Mouse (Mus musculus) stomach, embryonic 14.5 days (tissue): ENCODE measurements around the gene Rgs11. TPM values are rescaled to one million over a fixed set of nuclear protein-coding genes. Genes with fewer than 3 reads are reported as not detected.

Source experiments
- ATAC-seq: fragments of 200-750 bp; cut with Nextera tagmentation; 2 replicates; pipeline ENCODE4 v1.8.0; 2017; ENCODE audit warnings: low read depth, moderate TSS enrichment; ENCODE audit not compliant: insufficient number of reproducible peaks, insufficient read depth, low FRiP score
- H3K27ac ChIP-seq: fragments of 300-500 bp; sonication (generic); 2 replicates; pipeline ENCODE4 v1.5.1; 2014; ENCODE audit warnings: mild to moderate bottlenecking, low read length, moderate library complexity, mixed read lengths
- H3K27me3 ChIP-seq: fragments of 300-500 bp; sonication (generic); 2 replicates; pipeline ENCODE4 v1.6.1; 2014; ENCODE audit warnings: low read length, control low read depth, mixed read lengths; ENCODE audit not compliant: control insufficient read depth, insufficient read depth
- H3K36me3 ChIP-seq: fragments of 300-500 bp; sonication (generic); 2 replicates; pipeline ENCODE4 v1.6.1; 2014; ENCODE audit warnings: mild to moderate bottlenecking, control low read depth, low read length, moderate library complexity, mixed read lengths; ENCODE audit not compliant: control insufficient read depth, insufficient read depth
- H3K4me1 ChIP-seq: fragments of 300-500 bp; sonication (generic); 2 replicates; pipeline ENCODE4 v1.6.1; 2014; ENCODE audit warnings: low read length, control low read depth, mixed read lengths; ENCODE audit not compliant: control insufficient read depth, insufficient read depth
- H3K4me2 ChIP-seq: fragments of 300-500 bp; sonication (generic); replicated peaks from 2 replicates; pipeline ENCODE4 v1.6.1; 2014; ENCODE audit warnings: low read depth, low read length, control low read depth
- H3K4me3 ChIP-seq: fragments of 300-500 bp; sonication (generic); 2 replicates; pipeline ENCODE4 v1.5.1; 2014; ENCODE audit warnings: low read depth, low read length, control low read depth
- H3K9ac ChIP-seq: fragments of 300-500 bp; sonication (generic); replicated peaks from 2 replicates; pipeline ENCODE4 v1.6.1; 2014; ENCODE audit warnings: low read depth, mild to moderate bottlenecking, control low read depth, low read length, moderate library complexity, mixed read lengths
- H3K9me3 ChIP-seq: fragments of 300-500 bp; sonication (generic); 2 replicates; pipeline ENCODE4 v1.6.1; 2016; ENCODE audit warnings: low read depth, low read length, control low read depth; ENCODE audit not compliant: control insufficient read depth
- WGBS: fragments of 180-500 bp; shearing (Covaris S2); extraction: QIAGEN DNeasy Blood & Tissue Kit; methylation state at CpG from one replicate; pipeline ENCODE4 v1.1.7; 2014; 5-methylcytosine and 5-hydroxymethylcytosine counted together
- polyA plus RNA-seq: library from polyadenylated mRNA; unstranded; fragments of >200 nt; fragmentation: Nextera tagmentation; extraction: Ambion mirVana; gene quantifications from 2 replicates; pipeline ENCODE4 v1.2.1, GENCODE M21; 2014

Gene Rgs11
- polyA plus RNA-seq, 1 experiment from 2014 or later: 19.3 TPM

DNA sequence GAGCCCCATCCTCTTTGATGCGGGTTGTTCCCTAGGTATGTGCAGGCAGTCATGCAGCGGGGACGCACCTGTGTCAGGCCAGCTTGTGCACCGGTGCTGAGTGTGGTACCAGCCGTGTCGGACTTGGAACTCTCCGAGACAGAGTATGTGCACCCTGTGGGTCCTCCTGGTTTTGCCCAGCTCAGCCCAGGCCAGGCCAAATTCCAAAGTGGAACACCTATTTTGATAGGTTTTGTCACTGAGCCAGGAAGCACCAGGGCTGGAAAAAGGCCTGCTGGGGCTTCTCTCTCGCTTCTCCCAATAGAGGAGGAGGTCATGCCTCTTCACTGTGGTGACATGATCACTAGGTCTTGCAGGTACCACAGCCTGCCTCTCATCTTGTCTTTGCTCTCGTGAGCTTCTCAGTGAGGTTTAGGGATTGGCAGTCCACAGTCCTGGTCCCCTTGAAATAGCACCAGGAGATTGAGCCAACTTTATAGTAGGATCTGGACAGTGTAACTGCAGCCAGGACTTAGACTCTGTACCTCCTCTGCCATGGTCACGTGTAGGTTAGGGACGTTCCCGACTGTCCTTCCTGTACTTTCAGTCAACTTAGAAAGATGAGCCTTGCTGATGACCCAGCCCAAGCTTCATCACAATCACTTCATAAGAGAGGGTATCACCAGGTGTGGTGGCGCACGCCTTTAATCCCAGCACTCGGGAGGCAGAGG is 10.1 kb upstream of the Rgs11 start:
- no peak overlapping the region for H3K4me2 ChIP-seq
- H3K4me3 ChIP-seq: no peak overlapping the region
- H3K9me3 ChIP-seq: no peaks in the 10 kb centered on the region
- WGBS: 95% methylated on average over 15 of the region's 15 CpGs
- H3K4me1 ChIP-seq: no peaks in the 10 kb centered on the region
- no peak for ATAC-seq
- H3K27me3 ChIP-seq: no peaks in the 10 kb centered on the region
- H3K36me3 ChIP-seq: peaks cover 83% of the 10 kb centered on the region
- no peak overlapping the region for H3K9ac ChIP-seq
- H3K27ac ChIP-seq: no peak overlapping the region

DNA sequence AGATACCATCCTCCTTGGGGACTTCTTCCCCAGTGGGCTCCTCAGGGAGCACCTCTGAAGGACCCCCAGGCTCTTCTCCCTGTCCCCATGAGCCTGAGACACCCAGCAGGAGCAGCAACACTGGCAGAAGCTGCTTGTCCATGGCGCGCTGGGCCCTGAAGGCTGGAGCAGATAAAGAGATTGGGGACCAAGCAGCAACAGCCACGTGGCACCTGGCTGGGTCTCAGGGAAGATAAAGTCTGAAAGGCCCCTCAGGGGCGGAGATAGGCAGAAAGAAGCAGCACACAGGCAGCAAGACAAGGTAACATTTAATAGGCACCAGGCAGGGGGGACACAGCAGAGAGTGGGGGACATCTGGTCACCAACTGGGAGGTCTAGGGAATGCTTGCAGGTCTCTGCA is 3.9 kb upstream of the Rgs11 start, which contains the start of gene Pdia2:
Pdia2 (minus strand) TSS at position 196 of the 400 bp plus-strand sequence.
- no peak for ATAC-seq
- Histone ChIP-seq H3K4me3 (no peak within 1 kb of the TSS), H3K4me1 (0 out of 2 replicates have a peak, but pooled peaks cover 3% of the 10 kb centered on the region), H3K27me3 (peaks cover 20% of the 10 kb centered on the region), H3K9ac (no peak within 1 kb of the TSS), H3K9me3 (no peaks in the 10 kb centered on the region), H3K36me3 (peaks cover 29% of the 10 kb centered on the region), H3K4me2 (no peak within 1 kb of the TSS), H3K27ac (no peak within 1 kb of the TSS)
- WGBS: 70% methylated on average over 4 of the region's 4 CpGs

DNA sequence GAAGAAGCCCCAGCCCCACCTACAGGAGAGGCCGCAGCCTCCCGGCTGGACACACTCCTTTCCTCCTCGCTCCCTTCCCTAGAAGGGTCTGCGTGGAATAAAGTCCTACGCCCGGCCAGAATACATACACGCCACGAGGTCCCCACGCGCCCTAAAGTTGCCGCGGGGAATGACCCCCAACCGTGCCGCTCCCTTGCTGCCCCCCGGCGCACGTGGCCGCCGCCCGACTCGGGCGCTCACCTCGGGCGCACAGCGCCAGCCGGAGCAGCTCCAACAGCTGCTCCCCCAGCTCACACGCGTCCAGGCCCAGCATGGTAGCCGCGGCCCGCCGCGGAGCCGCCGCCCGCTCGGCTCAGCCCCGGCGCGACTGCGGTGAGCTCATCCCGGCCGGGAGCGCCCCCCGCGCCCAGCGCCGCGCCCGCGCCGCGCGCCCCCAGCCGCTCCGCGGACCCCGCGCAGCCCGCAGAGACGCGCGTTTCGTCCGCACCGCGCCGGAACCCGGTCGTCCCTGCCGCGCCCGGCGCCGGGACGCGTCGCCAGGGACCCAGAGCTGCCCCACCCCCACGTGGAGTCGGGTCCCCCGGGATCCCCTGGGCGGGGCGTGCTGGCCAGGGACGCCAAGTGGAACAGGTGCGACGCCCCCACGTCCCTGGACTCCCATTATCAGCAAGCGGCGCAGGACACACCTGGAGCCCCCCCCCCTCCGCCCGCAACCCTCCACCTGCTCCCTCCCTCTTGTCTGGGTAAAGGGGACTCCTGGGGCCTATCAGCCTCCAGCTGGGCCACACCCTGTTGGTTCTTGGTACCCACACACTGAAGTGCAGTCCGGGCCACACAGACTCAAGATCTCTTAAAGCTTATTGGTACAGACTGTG is 1.7 kb upstream of the Rgs11 start:
- WGBS: under 1% methylated on average over 64 of the region's 92 CpGs
- peak overlapping the region; percentile 41 for H3K4me3 ChIP-seq
- peak overlapping the region; percentile 97 for H3K4me2 ChIP-seq
- peak; percentile 66 for ATAC-seq
- H3K36me3 ChIP-seq: peaks cover 13% of the 10 kb centered on the region; the same call in 1 of the 2 replicates
- H3K4me1 ChIP-seq: 0 out of 2 replicates have a peak, but pooled peaks cover 3% of the 10 kb centered on the region
- H3K9ac ChIP-seq: peak overlapping the region; percentile 36
- H3K9me3 ChIP-seq: no peaks in the 10 kb centered on the region
- no peak overlapping the region for H3K27ac ChIP-seq
- H3K27me3 ChIP-seq: peaks cover 20% of the 10 kb centered on the region

DNA sequence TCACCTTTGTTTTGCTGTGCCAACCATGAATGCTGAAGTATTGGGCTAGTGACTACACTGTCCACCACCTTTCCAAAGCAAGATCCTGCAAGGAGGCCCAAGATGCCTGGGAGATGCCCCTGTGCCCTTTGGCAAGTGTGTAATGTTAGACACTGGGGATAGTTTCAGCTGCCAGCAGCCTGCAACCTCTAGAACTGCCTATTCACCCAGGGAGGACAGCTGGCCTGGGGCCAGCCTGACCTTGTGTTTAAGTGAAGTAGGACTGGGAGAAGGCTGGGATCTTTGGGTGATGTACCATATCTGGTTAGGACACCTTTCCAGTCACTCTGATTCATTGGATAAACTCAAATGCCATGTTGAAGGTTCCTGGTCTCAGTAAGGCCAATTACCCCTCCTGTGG is 753 bp upstream of the Rgs11 start:
- Histone ChIP-seq H3K9me3 (no peaks in the 10 kb centered on the region), H3K4me2 (no peak overlapping the region), H3K4me1 (0 out of 2 replicates have a peak, but pooled peaks cover 3% of the 10 kb centered on the region), H3K9ac (no peak overlapping the region), H3K36me3 (peaks cover 5% of the 10 kb centered on the region; the same call in 1 of the 2 replicates), H3K27ac (no peak overlapping the region), H3K27me3 (peaks cover 20% of the 10 kb centered on the region), H3K4me3 (no peak overlapping the region)
- no peak for ATAC-seq

DNA sequence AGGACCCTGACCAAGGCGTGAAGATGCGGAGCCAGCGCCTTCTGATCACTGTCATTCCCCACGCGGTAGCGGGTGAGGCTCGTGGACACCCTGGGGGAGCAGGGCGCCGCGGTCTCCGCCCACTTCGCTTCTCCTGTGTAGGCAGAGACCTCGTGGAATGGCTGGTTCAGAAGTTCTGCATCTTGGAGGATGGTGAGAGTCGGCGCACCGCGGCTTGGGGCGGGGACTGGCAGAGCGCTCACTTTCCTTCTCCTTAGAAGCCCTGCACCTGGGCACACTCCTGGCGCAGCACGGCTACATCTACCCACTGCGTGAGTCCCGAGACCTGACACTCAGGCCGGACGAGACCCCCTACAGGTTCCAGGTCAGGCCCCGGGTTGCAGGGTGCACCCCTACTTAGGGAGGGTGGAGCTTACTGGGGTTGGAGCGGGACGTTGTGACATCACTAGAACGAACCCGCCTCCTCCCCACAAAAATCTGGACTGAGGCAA is 615 bp downstream of the Rgs11 start:
- H3K9me3 ChIP-seq: no peaks in the 10 kb centered on the region
- peaks cover 20% of the 10 kb centered on the region for H3K27me3 ChIP-seq
- 0 out of 2 replicates have a peak, but pooled peaks cover 3% of the 10 kb centered on the region for H3K4me1 ChIP-seq
- peak overlapping the region; percentile 95 for H3K4me2 ChIP-seq
- under 1% methylated on average over 30 of the region's 30 CpGs for WGBS
- no peaks in the 10 kb centered on the region for H3K36me3 ChIP-seq
- no peak overlapping the region for H3K27ac ChIP-seq
- H3K9ac ChIP-seq: peak overlapping the region; percentile 33; the same call in 1 of the 2 replicates
- H3K4me3 ChIP-seq: peak overlapping the region; percentile 42
- no peak for ATAC-seq

DNA sequence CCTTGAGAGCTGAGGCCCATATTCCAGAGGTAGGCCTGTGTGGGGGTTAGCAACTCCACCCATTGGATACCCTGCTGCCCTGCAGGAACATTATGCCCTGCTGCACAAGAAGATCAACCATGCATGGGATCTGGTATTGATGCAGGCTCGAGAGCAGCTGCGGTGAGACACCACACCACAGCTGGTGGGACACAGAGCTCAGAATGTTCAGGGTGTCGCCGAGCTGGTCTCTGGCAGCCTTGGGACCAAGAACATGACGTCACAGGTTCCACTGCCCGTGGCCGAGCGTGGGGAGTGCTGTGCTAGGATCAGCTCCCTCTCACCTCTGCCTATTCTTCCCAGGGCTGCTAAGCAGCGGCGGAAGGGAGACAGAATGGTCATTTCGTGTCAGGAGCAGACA is 2.0 kb downstream of the Rgs11 start:
- no peak overlapping the region for H3K4me3 ChIP-seq
- H3K4me1 ChIP-seq: 0 out of 2 replicates have a peak, but pooled peaks cover 3% of the 10 kb centered on the region
- H3K9ac ChIP-seq: no peak overlapping the region
- no peak for ATAC-seq
- 44% methylated on average over 11 of the region's 11 CpGs for WGBS
- H3K36me3 ChIP-seq: no peaks in the 10 kb centered on the region
- H3K27ac ChIP-seq: no peak overlapping the region
- H3K4me2 ChIP-seq: no peak overlapping the region
- H3K27me3 ChIP-seq: peaks cover 18% of the 10 kb centered on the region
- H3K9me3 ChIP-seq: no peaks in the 10 kb centered on the region

DNA sequence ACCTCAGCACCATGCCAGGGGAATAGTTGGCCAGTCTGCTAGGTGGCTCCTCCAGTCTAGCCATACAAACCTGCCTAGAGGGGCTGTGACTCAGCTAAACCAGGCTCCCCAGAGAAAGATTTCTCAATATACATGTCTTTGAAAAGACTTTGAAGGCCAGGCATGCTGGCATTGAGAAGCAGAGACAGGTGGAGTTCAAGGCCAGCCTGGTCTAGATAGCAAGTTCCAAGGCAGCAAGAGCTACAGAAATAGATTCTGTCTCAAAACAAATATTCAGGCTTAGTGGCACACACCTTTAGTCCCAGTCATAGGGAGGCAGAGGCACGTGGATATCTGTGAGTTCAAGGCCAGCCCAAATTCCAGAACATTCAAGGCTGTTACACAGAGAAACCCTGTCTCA is 3.6 kb downstream of the Rgs11 start:
- H3K4me2 ChIP-seq: no peak overlapping the region
- 52% methylated on average over 1 of the region's 1 CpGs for WGBS
- H3K27ac ChIP-seq: no peak overlapping the region
- H3K9me3 ChIP-seq: no peaks in the 10 kb centered on the region
- H3K4me1 ChIP-seq: 0 out of 2 replicates have a peak, but pooled peaks cover 3% of the 10 kb centered on the region
- H3K27me3 ChIP-seq: peaks cover 11% of the 10 kb centered on the region; the same call in 1 of the 2 replicates
- H3K9ac ChIP-seq: no peak overlapping the region
- H3K4me3 ChIP-seq: no peak overlapping the region
- no peak for ATAC-seq
- no peaks in the 10 kb centered on the region for H3K36me3 ChIP-seq

DNA sequence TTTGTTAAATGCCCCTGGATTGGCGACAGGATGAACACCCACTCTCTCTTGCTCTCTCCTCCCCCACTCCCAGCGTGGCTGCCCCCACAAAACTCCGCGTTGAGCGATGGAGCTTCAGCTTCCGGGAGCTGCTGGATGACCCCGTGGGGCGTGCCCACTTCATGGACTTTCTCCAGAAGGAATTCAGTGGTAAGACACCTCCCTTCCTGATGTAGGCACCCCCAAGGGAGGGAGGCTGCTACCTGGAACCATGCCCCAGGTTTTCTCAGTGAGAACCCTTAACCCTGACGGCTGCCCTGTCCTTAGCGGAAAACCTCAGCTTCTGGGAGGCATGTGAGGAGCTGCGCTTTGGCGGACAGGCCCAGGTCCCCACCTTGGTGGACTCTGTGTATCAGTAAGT is 4.9 kb downstream of the Rgs11 start, which contains the start of gene Arhgdig:
Arhgdig (minus strand) TSS at position 101 of the 400 bp plus-strand sequence.
- Histone ChIP-seq H3K4me1 (0 out of 2 replicates have a peak, but pooled peaks cover 3% of the 10 kb centered on the region), H3K27ac (no peak within 1 kb of the TSS), H3K9ac (no peak within 1 kb of the TSS), H3K4me2 (no peak within 1 kb of the TSS), H3K27me3 (no peaks in the 10 kb centered on the region; the same call in 1 of the 2 replicates), H3K36me3 (no peaks in the 10 kb centered on the region), H3K4me3 (no peak within 1 kb of the TSS), H3K9me3 (no peaks in the 10 kb centered on the region)
- no peak for ATAC-seq
- 90% methylated on average over 12 of the region's 12 CpGs for WGBS
